Mouse (Mus musculus): ENCODE data around the gene Fbxw5.

Gene Fbxw5

GRCm38 (mm10) chr2:25500576-25501405 lies at the start of gene Fbxw5:
Gene Fbxw5 (plus strand): TSS chr2:25500750.
- DNase-seq (ENCODE audit: low spot score): peak; percentile 28

GRCm38 (mm10) chr2:25450853-25451647 lies 49.5 kb upstream of the Fbxw5 start:
- no peak for DNase-seq (ENCODE audit: low spot score)

DNA sequence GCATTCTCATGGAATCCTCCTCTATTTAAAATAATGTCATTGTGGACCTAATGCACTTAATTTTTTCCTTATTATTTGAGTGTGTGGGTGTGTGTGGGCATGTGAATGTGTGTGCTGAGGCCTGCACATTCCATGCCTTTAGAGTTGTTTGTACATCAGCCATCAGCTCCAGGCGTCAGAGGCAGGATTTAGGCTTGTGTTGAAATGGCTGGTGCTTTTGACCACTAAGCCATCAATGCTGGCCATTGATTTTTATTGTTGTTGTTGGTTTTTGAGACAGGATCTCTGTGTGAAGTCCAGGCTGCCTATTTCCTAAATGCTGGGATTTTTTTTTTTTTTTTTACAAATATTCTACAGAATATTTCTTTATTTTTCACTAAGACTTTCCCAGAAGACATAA lies 47.6 kb upstream of the Fbxw5 start:
- DNase-seq (ENCODE audit: low spot score): no peak

DNA sequence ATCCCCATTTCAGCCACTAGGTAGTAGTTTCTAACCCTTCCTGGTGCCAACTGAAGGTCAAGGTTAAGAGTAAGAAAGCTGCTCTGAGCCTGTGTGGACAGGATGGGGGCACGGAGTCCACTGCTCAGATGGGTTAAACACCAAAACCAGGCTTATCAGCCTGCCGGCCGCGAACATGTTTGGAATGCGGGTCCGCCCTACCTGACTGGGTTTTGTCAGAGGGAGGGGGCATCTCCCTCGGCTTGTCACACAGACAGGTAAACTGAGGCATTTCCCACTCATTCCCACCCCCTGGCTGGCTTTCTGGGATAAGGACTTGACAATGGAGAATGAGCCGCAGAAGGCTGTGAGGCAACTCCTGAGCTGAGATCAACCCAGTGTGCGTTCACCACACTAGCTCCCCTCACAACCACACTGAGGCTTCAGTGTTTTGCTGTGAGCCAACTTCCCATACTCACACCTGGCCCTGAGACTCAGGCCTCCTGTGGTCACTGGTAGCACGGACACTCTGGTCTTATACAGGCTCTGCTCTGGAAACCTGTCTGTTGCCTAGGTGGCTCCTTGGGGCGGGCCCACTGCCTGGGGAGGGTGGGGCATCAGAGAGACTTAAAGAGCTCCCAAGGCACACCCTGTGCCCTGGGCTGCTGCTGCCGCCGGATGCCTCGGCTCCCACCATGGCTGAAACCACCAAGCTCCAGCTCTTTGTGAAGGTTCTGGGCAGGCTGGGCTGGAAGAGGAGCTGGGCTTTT lies 44.2 kb upstream of the Fbxw5 start, which contains the start of gene Clic3:
Gene Clic3, plus strand, starts transcription at position 634 of the 749 bp plus-strand sequence.
- DNase-seq (ENCODE audit: low spot score): no peak

DNA sequence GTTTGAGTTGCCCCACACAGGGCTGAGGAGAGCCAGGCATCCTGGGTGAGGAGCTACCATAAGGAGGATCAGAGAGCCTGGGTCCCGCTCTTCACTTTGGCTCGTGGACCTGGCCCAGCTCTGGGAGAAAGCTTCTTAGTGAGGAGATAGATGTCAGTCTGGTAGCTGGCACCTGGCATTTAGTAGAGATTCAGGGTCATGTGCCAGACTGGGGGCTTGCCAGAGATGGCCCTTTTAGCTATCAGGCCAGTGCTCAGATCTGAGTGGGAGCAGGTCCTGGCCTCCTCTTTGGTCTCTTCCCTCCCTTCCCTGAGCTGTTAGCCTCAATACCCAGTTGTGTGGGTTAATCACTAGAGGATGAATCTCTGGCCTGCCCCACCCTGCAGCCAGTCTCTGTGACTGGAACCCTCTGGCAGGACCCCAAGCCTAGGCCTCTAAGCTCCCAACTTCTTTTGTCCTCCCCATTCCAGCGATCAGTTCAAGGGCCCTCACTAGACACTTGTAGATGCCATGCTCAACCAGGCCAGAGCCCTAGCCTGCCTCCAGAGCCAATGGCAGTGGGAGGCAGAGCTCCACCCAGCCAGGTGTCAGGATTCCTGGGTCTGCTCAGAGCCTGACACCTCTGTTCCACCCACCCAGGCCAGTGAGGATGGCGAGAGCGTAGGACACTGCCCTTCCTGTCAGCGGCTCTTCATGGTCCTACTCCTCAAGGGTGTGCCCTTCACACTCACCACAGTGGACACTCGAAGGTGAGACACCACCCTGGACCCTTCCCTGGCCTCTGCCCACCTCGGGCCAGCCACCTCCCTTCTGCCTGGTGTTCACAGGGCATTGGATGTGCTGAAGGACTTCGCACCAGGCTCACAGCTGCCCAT lies 43.3 kb upstream of the Fbxw5 start:
- no peak for DNase-seq (ENCODE audit: low spot score)

DNA sequence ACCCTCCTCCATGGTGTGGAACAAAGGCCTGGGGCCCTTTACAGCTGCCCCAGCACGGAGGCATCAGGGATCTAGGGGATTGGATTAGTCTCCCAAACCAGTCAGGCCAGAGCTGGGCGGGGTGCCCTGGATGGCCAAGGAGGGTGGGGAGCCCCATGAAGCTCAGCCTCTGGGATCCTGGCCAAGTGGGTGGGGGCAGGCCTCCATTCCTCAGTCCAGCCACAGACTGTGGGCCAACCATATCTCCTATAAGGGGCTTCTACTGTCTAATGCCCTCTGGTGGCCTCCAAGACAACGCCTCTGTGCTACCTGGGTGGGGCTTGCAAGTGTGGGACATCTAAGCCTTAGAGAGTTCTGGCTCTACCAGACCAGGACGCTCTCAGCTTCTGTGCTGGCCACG lies 41.6 kb upstream of the Fbxw5 start:
- no peak for DNase-seq (ENCODE audit: low spot score)

- no peak for DNase-seq (ENCODE audit: low spot score)
Measured at GRCm38 (mm10) chr2:25460135-25460534, 40.4 kb upstream of the Fbxw5 start.

GRCm38 (mm10) chr2:25460551-25461309 lies 39.8 kb upstream of the Fbxw5 start, which contains the start of gene Paxx:
Gene Paxx (minus strand): TSS chr2:25461094.
- DNase-seq (ENCODE audit: low spot score): peak; percentile 80

DNA sequence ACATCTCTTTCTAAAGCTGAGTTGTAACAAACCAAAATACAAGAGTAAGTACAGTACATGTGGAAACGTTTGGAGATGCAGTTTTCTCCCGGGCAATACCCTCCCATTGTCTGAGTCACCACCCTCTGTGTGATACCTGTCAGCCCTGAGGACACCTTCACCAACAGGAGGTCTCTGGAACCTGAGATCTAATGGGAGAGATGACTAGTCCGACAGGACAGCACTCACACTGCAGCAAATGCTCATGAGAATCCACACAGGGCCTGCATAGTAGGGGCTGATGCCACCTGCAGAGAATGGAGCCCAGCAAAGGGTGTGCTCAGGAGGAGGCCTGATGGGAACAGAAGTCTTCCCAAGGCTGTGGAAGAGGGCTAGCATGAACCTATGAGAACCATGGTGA lies 39.1 kb upstream of the Fbxw5 start:
- DNase-seq (ENCODE audit: low spot score): no peak

DNA sequence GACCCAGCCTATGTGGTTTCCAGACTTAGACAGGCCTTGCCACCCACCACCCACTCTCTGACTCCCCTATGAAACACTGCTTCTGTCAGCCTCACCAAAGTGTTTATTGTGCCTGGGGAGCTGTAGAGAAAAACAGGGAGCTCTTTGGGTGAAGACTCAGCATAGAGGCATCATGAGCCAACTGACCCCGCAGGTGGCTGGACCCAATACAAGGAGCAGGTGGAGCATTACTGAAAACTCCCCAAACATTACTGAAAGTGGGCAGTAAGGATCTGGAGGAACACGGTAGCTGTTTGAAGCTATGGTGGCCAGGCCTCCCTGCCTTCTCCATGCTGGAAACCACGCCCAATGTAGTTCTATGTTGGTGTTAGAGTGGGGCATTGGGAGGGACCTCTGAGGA lies 36.9 kb upstream of the Fbxw5 start:
- no peak for DNase-seq (ENCODE audit: low spot score)

- DNase-seq (ENCODE audit: low spot score): no peak
Measured at GRCm38 (mm10) chr2:25465256-25465655, 35.3 kb upstream of the Fbxw5 start.

DNA sequence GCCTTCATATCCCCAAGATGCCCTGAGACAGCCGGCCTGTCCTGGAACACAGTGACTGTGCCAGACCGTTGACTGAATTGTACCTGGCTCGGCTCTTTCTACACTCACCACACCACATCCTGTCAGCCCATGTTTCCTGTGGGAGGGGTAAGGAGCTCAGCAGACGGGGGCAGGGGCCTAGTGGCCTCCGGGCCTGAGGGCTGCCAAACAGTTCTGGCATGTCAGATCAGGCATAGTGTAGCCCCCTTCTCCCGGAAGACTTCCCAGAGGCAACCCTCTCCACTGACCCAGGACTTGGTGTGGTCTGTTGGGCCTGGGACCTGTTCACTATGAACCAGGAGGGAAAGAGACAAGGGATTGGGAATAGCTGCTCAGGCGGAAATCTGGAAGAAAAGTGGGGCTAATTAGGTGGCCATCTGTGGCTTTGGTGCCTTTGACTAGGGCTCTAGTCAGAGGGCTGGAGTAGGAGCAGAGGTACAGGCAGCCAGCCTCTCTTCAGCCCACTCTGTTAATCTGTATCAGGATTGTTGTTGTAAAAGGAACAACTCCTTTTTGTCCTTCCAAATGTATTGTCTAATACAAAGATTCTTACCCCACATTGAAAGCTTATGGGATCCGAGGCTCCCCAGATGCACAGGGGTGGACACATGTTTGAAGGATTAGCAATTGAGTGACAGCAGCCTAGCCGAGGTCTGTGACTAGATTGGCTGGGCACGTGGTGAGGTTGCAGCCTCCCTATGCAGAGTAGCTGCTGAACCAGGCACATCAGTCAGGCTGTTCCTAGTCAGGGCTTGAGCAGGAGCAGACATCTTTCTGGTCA lies 34.5 kb upstream of the Fbxw5 start:
- no peak for DNase-seq (ENCODE audit: low spot score)

DNA sequence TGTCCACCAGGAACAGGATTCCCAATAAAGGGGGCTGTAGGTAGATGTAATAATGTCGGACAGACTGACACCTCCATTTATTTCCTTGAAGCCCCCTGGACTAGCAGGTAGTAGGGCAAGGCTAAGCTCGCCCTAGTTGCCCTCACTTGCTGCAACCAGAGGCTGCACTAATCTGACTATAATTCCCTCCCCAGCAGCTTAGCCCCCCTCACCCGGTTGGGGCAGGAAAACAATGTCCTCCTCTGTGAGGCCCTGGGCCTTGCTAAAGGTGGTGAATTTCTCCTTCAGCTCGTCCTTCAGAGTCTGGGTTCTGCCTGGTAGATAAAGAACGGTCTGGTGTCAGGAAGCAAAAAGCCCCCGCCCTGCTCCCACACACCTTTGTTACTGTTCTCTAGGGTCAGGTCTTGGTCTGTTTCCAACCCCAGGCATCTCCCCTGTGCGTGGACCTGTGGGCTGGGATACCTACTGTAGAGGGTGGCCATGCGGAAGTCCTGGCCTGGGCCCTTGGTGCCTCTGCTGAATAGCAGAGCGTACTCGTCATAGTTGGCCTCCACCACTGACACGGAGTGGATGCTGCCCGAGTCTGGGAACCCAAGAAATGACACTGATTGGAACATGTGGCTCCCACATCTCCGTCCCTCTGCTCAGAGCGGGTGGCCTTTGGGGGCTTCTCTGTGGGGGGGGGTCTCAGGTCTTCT lies 32.8 kb upstream of the Fbxw5 start:
- DNase-seq (ENCODE audit: low spot score): no peak

- no peak for DNase-seq (ENCODE audit: low spot score)
Measured at GRCm38 (mm10) chr2:25468962-25469915, 31.3 kb upstream of the Fbxw5 start.

GRCm38 (mm10) chr2:25469969-25470368 lies 30.6 kb upstream of the Fbxw5 start, which contains the start of gene Ptgds:
Gene Ptgds (minus strand): TSS chr2:25470046.
- no peak for DNase-seq (ENCODE audit: low spot score)

GRCm38 (mm10) chr2:25472550-25472949 lies 28.0 kb upstream of the Fbxw5 start:
- no peak for DNase-seq (ENCODE audit: low spot score)

- DNase-seq (ENCODE audit: low spot score): no peak
Measured at GRCm38 (mm10) chr2:25477541-25477940, 23.0 kb upstream of the Fbxw5 start.
